Mouse (Mus musculus) c-Kit-positive CD71-negative TER-119-negative erythroid progenitor cells, embryonic 14.5 days (primary cell): ENCODE data around the gene Pglyrp4.
"Not testable (repeated sequence)": the region's sequence is repeated elsewhere in the genome, so short reads cannot be mapped to it uniquely, and the experiment has no call there.

Experiments
- DNase-seq: peaks from one replicate; pipeline ENCODE4 v3.0.0-alpha.2; 2013; ENCODE audit warnings: low read depth

The Pglyrp4 gene

GRCm38 (mm10) chr3:90726606-90727005 lies at the start of gene Pglyrp4:
Pglyrp4 (plus strand) TSS chr3:90726906.
- DNase-seq, result no peak

DNA sequence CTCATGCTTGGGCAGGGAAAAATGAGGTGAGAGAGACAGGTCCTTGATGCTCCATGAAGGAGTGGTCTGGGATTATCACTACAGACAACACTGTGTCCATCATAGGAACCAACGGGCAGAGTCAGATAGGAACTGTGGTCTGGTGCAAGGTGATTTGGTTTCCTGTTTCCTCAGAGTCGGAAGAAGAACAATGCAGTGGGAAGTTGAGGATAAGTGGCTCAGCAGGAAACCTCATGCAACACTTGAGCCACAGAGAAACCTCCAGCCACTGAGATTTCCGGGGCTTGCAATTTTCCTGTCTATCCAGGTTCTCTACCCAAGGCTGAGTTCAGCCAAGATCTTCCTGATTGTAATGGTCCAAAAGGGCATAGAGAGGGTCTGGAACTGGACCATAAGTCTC lies 48.0 kb upstream of the Pglyrp4 start:
- no peak for DNase-seq

- DNase-seq, result no peak
Observed at GRCm38 (mm10) chr3:90683929-90684328, 42.8 kb upstream of the Pglyrp4 start.

GRCm38 (mm10) chr3:90686835-90687234 lies 39.9 kb upstream of the Pglyrp4 start:
- DNase-seq, result no peak

- no peak for DNase-seq
Observed at GRCm38 (mm10) chr3:90693496-90693895, 33.2 kb upstream of the Pglyrp4 start.

GRCm38 (mm10) chr3:90695613-90696012 lies 31.1 kb upstream of the Pglyrp4 start, which contains the start of gene S100a9:
S100a9 (minus strand) TSS chr3:90695721.
- DNase-seq, result no peak

DNA sequence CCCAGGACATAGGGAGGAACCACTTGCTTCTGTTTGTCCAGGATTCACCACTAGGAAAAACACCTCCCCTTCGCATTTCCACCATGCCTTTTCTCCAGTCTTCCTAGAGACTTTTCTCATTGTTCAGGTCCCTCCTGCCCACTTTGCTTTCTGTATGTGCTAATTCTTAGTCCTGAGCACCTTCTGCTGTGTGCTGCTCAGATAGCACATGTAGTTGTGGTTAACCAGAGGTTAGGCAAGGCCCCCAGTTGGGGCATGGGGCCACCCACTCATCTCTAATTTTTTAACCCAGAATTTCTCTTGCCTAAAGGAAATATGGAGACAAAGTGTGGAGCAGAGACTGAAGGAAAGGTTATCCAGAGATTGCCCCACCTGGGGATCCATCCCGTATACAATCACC lies 24.5 kb upstream of the Pglyrp4 start:
- no peak for DNase-seq

GRCm38 (mm10) chr3:90708523-90709202 lies 18.0 kb upstream of the Pglyrp4 start:
- no peak for DNase-seq

GRCm38 (mm10) chr3:90709591-90710460 lies 16.9 kb upstream of the Pglyrp4 start:
- peak; percentile 92 for DNase-seq

DNA sequence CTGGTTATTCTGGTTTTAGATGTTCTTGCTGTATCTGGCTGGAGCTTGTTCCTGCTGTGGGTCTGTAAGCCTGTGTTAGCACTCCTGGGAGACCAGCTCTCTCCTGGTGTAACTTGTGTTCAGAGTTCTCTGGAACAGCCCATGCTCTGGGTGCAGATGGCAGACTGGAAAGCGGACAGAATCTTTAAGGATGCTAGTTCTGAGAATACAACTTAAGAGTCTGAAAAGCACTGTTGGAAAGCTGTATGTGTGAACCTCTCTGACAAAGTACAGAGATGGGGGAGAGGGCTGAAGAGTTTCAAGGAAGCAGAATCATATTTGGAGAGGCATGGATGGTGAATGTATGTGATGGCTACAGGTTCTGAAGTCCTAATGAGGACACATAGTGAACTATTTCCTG lies 23.0 kb downstream of the Pglyrp4 start:
- no peak for DNase-seq

DNA sequence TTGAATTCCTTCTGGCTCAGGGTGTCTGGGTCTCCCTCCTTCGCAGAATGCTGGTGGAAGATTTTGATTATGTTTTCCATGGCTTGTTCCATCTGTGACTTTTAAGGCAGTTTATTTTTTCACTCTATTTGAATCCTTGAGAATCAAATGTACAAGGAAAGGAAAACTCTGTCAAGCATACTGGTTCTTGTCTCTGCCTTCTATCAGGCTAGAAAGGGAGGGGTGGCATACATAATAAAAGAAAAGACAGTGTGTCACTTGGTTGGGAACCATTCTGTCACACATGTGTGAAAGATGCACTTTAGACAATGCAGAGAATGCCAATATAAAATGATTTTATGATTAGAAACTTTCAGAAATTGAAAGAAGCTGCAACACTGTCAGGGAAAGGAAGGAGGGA lies 51.1 kb downstream of the Pglyrp4 start, which contains the start of gene Gm5849:
TSS of gene Gm5849 (minus strand) at position 101 of the 400 bp plus-strand sequence.
- DNase-seq, result not testable (repeated sequence)
